Mouse (Mus musculus) embryonic facial prominence, embryonic 10.5 days (tissue): ENCODE measurements around the gene Slc22a12. TPM values are rescaled to one million over a fixed set of nuclear protein-coding genes. Genes with fewer than 3 reads are reported as not detected.

Source experiments
- DNase-seq: peaks from one replicate; pipeline ENCODE4 v3.0.0-alpha.2; 2017; ENCODE audit warnings: low spot score
- H3K27ac ChIP-seq: fragments of 300-500 bp; sonication (generic); replicated peaks from 2 replicates; pipeline ENCODE4 v1.5.1; 2016; ENCODE audit warnings: mild to moderate bottlenecking
- H3K27me3 ChIP-seq: fragments of 300-500 bp; sonication (generic); replicated peaks from 2 replicates; pipeline ENCODE4 v1.6.1; 2016; ENCODE audit warnings: low read depth, mild to moderate bottlenecking; ENCODE audit not compliant: poor library complexity, severe bottlenecking
- H3K36me3 ChIP-seq: fragments of 300-500 bp; sonication (generic); replicated peaks from 2 replicates; pipeline ENCODE4 v1.6.1; 2016; ENCODE audit warnings: mild to moderate bottlenecking, moderate library complexity
- H3K4me1 ChIP-seq: fragments of 300-500 bp; sonication (generic); 2 replicates; pipeline ENCODE4 v1.6.1; 2016
- H3K4me3 ChIP-seq: fragments of 300-500 bp; sonication (generic); 2 replicates; pipeline ENCODE4 v1.5.1; 2016; ENCODE audit warnings: mild to moderate bottlenecking, moderate library complexity
- H3K9me3 ChIP-seq: fragments of 300-500 bp; sonication (generic); 2 replicates; pipeline ENCODE4 v1.6.1; 2016; ENCODE audit warnings: mild to moderate bottlenecking
- WGBS: fragments of 180-500 bp; shearing (Covaris S2); methylation state at CpG from one replicate; pipeline ENCODE4 v1.1.7; 2016; 5-methylcytosine and 5-hydroxymethylcytosine counted together
- polyA plus RNA-seq: library from polyadenylated mRNA; unstranded; fragments of >200 nt; fragmentation: Nextera tagmentation; extraction: Ambion mirVana; gene quantifications from 2 replicates; pipeline ENCODE4 v1.2.1, GENCODE M21; 2016

Gene Slc22a12
- not detected in 2 replicates for polyA plus RNA-seq

DNA sequence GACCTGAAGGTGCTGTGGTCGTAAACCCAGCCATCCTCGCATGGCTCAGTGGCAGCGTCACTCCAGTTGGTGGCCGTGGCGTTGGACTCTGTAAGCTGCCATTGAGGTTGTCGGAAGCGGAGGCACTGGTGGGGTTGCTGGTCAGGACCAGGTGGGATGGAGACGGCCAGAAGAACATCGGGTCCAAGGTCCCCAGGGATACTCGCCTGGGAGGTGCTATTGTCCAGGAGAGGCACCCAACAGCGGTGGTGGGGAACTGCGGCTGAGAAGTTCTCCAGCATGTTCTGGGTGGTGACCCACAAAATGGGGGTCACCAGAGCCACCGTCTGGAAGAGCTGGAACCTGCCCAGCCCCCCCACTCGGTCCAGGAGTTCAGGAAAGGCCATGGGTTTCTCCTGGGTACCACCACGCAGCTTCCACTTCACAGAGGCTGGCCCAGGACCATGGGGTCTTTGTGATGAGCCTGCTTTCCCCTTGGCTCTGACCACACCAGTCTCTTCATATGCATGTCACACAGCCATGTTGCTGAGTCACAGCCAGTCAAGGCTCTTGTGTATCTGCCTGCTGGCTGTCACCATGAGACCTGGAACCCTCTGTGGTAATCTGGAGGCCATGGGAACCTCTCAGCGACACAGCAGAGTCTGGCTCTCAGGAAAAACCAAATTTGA lies at the start of gene Slc22a12:
Gene Slc22a12, minus strand, starts transcription at position 666 of the 668 bp plus-strand sequence.
- Histone ChIP-seq H3K27me3 (0 out of 2 replicates have a peak, but pooled peaks cover 3% of the 10 kb centered on the region), H3K4me3 (no peak within 1 kb of the TSS), H3K9me3 (no peaks in the 10 kb centered on the region), H3K27ac (no peak within 1 kb of the TSS), H3K4me1 (peaks cover 5% of the 10 kb centered on the region), H3K36me3 (no peaks in the 10 kb centered on the region)
- 90% methylated on average over 16 of the region's 16 CpGs for WGBS
- no peak for DNase-seq

- 43% methylated on average over 4 of the region's 4 CpGs for WGBS
- DNase-seq, result no peak
- Histone ChIP-seq H3K36me3 (no peaks in the 10 kb centered on the region), H3K27me3 (peaks cover 30% of the 10 kb centered on the region), H3K27ac (no peak overlapping the region), H3K4me3 (no peak overlapping the region), H3K4me1 (peaks cover 16% of the 10 kb centered on the region), H3K9me3 (no peaks in the 10 kb centered on the region)
These were observed 29.2 kb upstream of the Slc22a12 start for GRCm38 (mm10) chr19:6572001-6572400.

DNA sequence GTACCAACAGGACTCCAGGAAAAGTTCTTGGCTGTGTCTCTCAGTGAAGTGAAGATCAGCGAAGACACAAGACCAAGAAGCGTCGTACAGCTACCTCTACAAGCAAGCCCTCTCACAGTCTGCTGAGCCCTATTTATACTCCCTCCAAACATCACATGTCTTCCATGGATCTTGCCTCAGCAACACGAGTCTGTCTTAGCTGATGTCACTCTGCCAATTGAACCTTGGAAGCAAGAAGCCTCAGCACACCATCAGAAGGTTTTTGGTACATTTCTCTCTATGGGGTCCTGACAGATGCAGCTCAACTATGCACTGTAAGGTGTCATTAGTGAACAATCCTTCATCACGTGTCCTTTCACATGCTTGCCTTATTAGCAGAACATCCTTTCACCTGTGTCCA lies 28.6 kb upstream of the Slc22a12 start:
- DNase-seq, result no peak
- 84% methylated on average over 5 of the region's 5 CpGs for WGBS
- 0 out of 2 replicates have a peak, but pooled peaks cover 12% of the 10 kb centered on the region for H3K4me1 ChIP-seq
- H3K27me3 ChIP-seq, result peaks cover 26% of the 10 kb centered on the region
- H3K4me3 ChIP-seq, result no peak overlapping the region
- H3K36me3 ChIP-seq, result no peaks in the 10 kb centered on the region
- H3K9me3 ChIP-seq, result no peaks in the 10 kb centered on the region
- no peak overlapping the region for H3K27ac ChIP-seq

- Histone ChIP-seq H3K4me1 (0 out of 2 replicates have a peak, but pooled peaks cover 12% of the 10 kb centered on the region), H3K27ac (no peak overlapping the region), H3K4me3 (no peak overlapping the region), H3K27me3 (peaks cover 15% of the 10 kb centered on the region; the same call in 1 of the 2 replicates), H3K9me3 (no peaks in the 10 kb centered on the region), H3K36me3 (no peaks in the 10 kb centered on the region)
- WGBS, result 43% methylated on average over 5 of the region's 5 CpGs
- DNase-seq, result no peak
These were observed 26.7 kb upstream of the Slc22a12 start for GRCm38 (mm10) chr19:6569561-6569960.

DNA sequence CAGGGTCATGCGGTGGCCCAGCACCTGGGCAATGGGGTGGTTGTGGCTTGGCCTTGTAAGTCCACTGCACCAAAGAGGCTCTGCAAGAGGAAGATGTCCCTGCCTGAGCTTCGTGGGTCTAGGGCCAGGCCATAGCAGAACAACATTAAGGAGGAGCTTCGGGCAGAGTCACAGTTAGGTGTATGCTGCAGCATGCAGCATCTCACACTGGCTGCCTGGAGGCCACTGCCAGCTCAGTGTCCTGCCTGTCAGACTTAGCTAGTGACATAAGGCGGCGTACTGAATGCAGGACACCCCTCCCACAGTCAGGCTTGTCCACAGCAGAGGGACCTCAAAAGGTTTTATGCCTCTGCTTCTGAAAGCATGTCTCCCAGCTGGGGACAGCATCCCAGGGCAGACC lies 26.2 kb upstream of the Slc22a12 start:
- peaks cover 15% of the 10 kb centered on the region; the same call in 1 of the 2 replicates for H3K27me3 ChIP-seq
- no peaks in the 10 kb centered on the region for H3K36me3 ChIP-seq
- H3K4me3 ChIP-seq, result no peak overlapping the region
- no peaks in the 10 kb centered on the region for H3K9me3 ChIP-seq
- DNase-seq, result no peak
- 0 out of 2 replicates have a peak, but pooled peaks cover 12% of the 10 kb centered on the region for H3K4me1 ChIP-seq
- WGBS, result 78% methylated on average over 5 of the region's 5 CpGs
- H3K27ac ChIP-seq, result no peak overlapping the region

DNA sequence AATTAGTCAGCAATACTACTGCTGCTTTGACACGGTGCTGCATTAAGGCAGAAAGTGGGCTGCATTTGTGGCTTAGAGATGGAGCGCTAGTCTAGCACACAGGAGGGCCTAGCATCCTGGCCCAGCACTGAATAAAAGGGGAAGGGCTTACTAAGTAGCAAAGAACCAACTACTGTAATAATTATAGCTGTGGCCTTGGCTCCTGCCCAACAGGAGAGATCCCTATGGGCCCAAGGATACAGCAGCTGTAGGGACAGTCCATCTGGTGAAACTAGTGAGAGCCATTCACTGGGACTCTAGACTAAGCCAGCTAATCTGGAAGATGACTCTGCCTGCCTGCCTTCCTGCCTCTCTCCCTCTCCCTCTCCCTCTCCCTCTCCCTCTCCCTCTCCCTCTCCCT lies 23.6 kb upstream of the Slc22a12 start:
- DNase-seq, result no peak
- no peaks in the 10 kb centered on the region for H3K27me3 ChIP-seq
- 0 out of 2 replicates have a peak, but pooled peaks cover 8% of the 10 kb centered on the region for H3K4me1 ChIP-seq
- H3K4me3 ChIP-seq, result no peak overlapping the region
- H3K27ac ChIP-seq, result no peak overlapping the region
- no peaks in the 10 kb centered on the region for H3K9me3 ChIP-seq
- WGBS, result 94% methylated on average over 2 of the region's 2 CpGs
- no peaks in the 10 kb centered on the region for H3K36me3 ChIP-seq

DNA sequence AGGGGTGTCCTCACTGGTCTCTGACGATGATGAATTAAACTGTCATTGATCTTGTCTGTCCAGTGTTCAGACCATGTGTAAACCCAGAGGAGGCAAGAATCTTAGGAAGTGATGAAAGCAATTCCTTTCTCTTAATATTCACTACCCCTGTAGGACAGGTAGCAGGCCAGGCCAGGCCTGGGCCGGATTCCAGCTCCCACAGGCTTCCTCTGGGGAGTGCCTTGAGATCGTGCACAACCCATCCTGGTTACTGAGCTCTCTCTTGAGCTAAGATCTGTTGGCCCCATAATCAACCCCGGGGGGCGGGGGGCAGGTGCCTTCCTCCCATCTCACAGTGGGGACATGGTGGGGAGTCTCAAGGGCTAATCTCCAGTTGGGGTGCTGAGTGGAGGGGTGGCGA lies 22.3 kb upstream of the Slc22a12 start:
- no peaks in the 10 kb centered on the region for H3K27me3 ChIP-seq
- WGBS, result 90% methylated on average over 6 of the region's 6 CpGs
- no peak for DNase-seq
- H3K36me3 ChIP-seq, result no peaks in the 10 kb centered on the region
- H3K9me3 ChIP-seq, result no peaks in the 10 kb centered on the region
- 0 out of 2 replicates have a peak, but pooled peaks cover 8% of the 10 kb centered on the region for H3K4me1 ChIP-seq
- H3K27ac ChIP-seq, result no peak overlapping the region
- no peak overlapping the region for H3K4me3 ChIP-seq

GRCm38 (mm10) chr19:6560246-6560815 lies 17.5 kb upstream of the Slc22a12 start:
- Histone ChIP-seq H3K36me3 (no peaks in the 10 kb centered on the region), H3K27ac (no peak overlapping the region), H3K4me1 (no peaks in the 10 kb centered on the region), H3K27me3 (no peaks in the 10 kb centered on the region), H3K4me3 (no peak overlapping the region), H3K9me3 (no peaks in the 10 kb centered on the region)
- WGBS, result 82% methylated on average over 7 of the region's 7 CpGs
- DNase-seq, result no peak

DNA sequence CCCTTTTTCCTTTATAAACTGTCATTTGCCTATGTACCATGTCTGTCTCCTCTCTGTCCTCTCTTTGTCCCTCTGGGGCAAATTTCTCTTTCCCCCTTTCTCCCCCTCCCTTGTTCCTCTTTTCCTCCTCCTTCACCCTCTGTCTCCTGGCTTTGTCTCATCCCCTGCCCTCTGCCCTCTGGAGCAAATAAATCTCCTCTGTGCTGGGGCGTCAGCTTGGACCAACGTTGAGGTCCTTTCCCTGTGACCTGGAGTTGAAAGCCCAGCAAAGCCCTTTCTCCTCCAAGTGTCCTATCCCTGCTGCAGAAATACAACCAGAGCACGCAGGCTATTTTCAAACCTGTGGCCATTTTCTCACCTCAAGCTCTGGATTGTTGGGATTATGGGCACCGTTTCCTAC lies 16.7 kb upstream of the Slc22a12 start:
- DNase-seq, result no peak
- no peaks in the 10 kb centered on the region for H3K27me3 ChIP-seq
- H3K27ac ChIP-seq, result no peak overlapping the region
- no peak overlapping the region for H3K4me3 ChIP-seq
- no peaks in the 10 kb centered on the region for H3K9me3 ChIP-seq
- H3K36me3 ChIP-seq, result no peaks in the 10 kb centered on the region
- WGBS, result 55% methylated on average over 4 of the region's 4 CpGs
- H3K4me1 ChIP-seq, result peaks cover 1% of the 10 kb centered on the region

DNA sequence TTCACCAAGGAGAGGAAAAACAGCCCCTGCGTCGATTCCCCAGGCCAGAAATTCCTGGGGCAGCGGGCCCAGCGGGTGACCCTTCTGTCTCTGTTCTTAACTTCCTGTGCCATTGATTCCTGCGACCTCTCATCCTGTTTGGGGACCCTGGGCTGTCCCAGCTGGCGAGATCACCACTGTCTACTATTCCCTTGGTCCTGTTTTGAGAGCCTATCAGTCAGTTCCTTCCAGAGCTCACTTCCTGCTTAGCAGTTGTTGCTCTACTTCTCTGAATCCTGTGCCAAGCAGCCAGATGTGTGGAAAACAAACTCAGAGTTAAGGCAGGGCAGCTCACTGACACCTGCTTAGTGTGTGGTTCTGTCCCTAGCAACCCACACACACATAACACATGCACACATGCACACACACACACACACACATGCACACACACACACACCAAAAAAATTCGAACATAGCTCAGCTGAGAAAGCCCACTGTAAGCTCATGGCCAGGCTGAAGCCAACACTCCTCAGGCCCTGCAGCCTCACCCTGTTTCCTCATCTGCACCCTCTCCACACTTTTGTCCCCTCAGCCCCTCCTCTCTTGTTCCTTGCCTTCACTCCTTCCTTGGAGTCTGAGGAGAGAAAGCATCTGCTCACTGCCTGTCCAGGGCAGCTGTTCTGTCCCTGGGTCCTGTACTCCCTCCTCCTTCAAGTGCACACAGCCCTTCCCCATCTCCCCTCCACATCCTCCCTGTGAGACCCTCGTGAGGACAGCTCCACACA lies 11.2 kb upstream of the Slc22a12 start:
- DNase-seq, result peak; percentile 21
- no peaks in the 10 kb centered on the region for H3K9me3 ChIP-seq
- no peak overlapping the region for H3K4me3 ChIP-seq
- H3K4me1 ChIP-seq, result peaks cover 19% of the 10 kb centered on the region
- H3K27me3 ChIP-seq, result no peaks in the 10 kb centered on the region
- 24% methylated on average over 8 of the region's 8 CpGs for WGBS
- H3K36me3 ChIP-seq, result no peaks in the 10 kb centered on the region
- H3K27ac ChIP-seq, result peak overlapping the region; percentile 36; the same call in 1 of the 2 replicates

GRCm38 (mm10) chr19:6553174-6553573 lies 10.3 kb upstream of the Slc22a12 start:
- Histone ChIP-seq H3K27me3 (no peaks in the 10 kb centered on the region), H3K9me3 (no peaks in the 10 kb centered on the region), H3K4me3 (no peak overlapping the region), H3K36me3 (no peaks in the 10 kb centered on the region), H3K27ac (no peak overlapping the region), H3K4me1 (peaks cover 19% of the 10 kb centered on the region)
- WGBS, result 72% methylated on average over 5 of the region's 5 CpGs
- DNase-seq, result no peak

DNA sequence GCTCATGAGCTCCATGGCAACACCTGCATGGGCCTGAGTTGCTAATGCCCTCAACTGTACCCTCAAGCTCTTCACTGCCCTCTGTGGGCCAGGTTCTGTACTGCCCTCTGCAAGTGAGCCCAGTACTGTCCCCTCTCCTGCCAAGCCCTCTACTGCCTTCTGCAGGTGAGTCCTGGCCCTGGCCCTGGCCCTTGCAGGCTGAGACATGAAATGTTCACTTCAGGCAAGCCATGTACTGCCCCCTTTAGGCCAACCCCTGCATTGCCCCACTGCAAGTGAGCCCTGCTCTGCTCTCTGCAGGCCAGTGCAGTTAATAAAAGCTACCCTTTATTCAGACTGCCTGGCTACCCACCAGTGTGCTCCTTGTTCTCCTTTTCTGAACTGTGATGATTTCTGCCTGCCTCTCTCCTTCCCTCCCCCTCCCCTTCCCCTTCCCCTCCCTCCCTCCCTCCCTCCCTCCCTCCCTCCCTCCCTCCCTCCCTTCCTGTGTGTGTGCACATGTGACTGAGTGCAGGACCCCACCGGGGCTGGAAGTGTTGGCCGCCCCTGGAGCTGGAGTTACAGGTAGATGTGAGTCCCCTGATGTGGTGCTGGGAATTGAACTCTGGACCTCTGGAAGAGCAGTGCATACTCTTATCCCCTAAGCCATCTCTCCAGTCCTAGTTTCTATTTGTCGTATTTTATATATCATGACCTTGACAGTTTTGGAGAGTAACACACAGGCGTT lies 9.6 kb upstream of the Slc22a12 start:
- Histone ChIP-seq H3K9me3 (no peaks in the 10 kb centered on the region), H3K36me3 (no peaks in the 10 kb centered on the region), H3K4me1 (peaks cover 19% of the 10 kb centered on the region), H3K27me3 (no peaks in the 10 kb centered on the region), H3K27ac (no peak overlapping the region), H3K4me3 (no peak overlapping the region)
- 75% methylated on average over 4 of the region's 4 CpGs for WGBS
- DNase-seq, result peak; percentile 60
